Mouse (Mus musculus) testis, postnatal 14 days (tissue): ENCODE results near the gene Megf8.

ENCODE experiments used
- DNase-seq: peaks from one replicate; pipeline ENCODE4 v3.0.0; 2021; ENCODE audit warnings: low spot score

Megf8 gene

DNA sequence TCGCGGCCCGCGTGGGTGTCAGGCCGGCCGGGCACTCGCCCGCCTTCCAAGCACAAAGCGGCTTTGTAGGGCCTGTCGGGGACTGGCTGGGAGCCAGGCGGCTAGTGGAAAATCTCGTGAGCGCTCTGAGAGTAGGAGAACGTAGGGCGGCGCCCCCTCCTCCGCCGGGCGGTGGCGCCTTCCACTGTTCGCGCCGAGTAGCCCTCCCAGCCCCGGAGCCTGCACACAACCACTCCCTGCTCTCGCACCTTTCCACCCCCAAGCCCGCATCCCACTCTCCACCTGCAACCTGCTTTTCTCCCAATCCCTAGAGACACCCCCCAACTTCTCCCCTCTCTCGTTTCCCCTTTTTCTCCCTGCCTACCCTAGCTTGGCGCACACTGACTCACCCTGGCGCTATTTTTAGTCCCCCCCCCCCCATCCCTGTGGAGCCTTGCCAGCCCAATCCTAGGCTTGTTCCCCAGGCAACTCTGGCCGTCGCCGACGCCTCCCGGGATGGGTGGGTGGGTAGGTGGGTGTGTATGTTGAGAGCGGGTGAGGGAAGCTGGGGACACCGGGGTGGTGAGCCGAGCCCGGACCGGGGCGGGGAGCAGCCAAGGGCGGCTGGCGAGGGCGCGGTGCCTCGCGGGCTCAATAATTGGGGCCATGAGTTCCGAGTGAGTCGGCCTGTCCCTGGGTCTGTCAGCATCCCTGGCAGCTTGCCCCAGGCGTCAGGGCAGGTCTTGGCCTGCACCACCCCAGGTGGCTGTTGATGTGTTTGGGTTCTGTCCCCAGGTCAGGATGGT, 37.7 kb upstream of the Megf8 start:
- DNase-seq, result peak; percentile 90

DNA sequence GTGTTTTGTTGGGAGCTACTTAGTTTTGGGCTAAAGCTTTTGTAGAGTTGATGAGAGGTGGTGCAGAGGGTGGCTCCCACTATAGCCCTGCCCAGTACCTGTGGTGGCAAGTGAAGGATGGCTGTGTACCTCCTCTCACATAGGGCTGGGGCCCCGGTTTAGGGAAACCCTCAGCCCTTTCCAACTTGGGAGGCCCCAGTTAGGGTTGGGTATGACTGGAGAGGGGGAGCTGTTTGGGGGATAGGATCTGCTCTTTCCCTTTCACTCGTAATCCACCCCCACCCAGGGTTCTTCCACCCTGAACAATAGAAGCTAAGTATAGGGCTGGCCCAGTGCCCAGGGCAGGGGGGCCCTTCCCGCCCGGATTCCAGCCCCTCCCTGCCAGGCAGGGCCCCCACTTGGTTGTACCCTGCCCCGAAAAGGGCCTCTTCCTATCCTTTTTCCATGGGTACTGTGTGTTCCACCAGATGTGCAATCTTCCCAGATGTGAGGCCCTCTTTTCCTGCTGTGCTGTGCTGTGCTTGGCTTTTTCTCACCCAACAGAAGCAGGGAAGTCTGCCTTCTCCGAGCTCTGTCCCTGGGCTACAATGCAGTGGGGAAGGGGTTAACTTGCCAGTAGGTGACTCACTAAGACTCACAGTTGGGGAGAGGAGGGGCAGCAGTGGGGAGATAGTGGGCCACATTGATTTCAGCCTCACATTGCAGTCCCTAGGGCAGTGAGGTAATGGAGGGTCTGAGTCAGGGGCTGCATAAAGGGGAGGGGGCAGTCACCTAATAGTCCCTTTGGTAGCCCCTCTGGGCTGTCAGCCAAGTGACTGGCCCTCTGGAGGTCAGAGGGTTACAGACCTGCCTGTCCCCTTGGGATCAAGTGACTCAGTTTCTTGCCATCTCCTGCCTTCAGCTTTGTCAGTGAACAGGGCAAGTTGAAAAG, 36.8 kb upstream of the Megf8 start:
- no peak for DNase-seq

DNA sequence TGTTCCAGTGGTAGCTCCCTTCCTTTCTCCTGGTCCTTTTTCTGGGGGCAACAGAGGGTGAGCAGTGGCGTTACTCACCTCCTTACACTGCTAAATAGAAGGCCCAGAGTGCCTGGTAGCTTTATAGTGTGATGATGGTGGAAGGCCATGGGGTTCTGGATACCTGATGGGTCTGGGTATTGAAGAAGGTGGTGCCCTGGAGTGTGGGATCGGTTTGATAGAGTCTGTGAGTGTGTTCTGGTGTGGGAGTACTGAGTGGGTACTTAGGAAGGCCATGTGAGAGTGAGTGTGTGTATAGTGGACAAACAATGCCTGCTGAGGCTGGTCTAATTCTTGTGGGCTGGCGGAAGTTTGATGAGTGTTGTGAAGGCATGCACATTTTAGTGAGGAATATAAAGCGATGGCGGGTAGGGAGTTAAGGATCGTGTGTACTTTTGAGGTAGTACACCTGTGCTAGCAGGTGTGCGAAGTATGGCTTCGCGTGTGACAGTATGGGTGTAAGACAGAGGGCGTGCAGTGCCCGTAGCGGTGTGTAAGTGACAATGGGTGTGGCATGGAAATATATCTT, 35.7 kb upstream of the Megf8 start:
- DNase-seq, result no peak

DNA sequence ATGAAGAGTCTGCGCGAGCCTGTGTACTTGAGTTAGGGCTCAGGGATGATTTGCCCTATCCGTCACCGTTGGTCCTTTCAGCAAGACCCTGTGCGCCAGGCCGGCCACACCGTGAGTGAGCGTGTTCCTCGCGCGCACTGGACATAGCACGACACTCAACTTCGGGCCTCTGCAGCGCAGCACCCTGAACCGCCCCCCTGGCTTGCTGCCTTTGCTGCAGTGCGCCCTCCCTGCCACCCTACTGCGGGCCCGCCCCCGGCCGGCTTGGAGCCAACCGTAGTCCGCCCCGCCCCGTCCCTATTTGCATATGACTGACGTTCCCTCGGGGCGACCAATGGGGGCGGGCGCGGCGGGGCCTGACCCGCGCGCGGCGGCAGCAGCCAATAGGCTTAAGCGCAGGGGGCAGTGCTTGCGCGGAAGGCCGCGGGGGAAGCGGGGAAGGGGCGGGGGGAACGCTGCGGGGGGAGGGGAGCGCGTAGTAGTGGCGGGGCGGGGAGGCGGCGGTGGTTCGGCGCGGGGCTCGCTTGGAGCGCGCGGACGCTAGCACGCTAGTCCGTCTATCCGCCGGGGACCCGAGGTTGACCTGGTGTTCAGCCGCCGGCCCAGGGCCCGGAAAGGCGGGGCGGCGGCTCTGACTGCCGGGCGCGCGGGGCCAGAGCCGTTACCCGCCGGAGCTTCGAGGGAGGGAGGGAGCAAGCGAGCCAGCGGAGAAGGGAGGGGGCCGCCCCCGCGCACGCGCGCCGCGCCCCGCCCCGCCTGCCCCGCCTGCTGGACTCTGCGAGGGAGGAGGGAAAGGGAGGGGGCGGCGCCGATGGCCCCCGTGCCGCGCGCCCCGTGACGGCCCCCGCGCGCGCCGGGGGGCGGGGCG, 35.0 kb upstream of the Megf8 start:
- peak; percentile 98 for DNase-seq

DNA sequence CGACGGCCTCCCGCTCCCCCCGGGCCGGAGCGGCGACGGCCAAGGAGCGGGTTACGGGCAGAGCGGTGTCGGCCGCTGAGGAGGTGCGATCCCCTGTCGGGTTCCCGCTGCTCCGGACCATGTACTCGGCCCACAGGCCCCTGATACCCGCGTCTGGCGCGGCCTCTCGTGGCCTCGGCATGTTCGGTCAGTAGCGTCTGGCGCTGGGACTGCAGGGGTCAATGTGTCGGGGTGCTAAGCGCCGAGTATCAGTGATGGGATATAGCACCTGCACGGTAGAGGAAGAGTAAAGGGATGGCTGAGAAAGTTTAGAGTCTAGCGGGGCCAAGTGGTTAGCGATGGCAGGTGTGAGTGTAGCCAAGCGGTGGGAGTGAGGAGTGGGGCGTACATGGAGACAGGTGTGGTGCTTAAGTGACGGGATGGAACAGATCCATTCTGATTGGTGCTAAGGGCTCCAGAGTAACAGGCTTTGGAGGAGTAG, 34.2 kb upstream of the Megf8 start:
- DNase-seq, result peak; percentile 77

DNA sequence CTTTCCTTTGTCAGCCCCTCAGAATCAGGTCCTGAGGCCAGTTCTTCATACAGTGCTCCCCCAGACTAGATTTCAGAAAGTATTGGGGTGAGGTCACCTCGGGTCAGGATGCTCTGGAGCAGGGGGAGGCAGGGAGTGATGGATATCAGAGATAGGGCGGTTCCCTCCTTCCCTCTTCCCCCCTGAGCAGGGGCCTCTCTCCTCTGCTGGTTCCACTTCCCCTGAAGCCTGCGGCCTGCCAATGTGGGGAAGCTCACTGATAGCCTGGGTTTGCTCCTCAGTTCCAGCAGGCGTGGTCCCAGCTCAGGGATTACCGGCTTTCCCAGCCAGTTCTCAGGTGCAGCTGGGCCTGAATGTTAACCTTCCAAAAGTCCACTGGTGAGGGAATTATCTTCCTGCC, 33.3 kb upstream of the Megf8 start:
- DNase-seq, result no peak

DNA sequence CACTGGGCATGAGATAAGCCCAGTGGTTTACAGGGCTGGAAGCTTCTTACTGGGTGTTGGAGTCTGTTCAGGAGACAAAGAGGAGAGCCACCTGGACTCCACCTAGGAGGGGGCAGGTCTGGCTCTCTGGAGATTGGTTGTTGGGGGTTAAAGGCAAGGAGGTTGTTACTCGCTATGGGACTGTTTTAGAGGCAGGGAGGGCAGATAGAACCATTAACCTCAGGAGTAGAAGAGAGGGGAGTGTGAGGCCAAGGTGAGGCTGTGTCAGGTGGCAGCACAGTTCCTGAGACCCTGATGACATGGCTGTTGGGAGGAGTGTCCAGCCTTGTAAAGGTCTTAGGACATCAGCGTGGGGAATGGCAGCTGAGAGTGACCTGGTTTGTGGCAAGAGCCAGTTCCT, 32.8 kb upstream of the Megf8 start:
- no peak for DNase-seq

DNA sequence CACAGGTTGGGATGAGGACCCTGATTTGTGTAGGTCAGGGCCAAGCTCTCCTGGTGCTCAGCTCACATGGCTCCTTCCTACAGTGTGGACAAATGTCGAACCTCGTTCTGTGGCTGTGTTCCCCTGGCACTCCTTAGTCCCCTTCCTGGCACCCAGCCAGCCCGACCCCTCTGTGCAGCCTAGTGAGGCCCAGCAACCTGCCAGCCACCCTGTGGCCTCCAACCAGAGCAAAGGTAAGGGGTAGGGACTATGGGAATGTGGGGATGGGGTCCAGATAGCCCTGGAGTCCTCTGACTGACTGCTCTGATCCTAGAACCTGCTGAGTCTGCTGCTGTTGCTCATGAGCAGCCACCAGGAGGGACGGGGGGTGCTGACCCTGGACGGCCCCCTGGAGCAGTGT, 32.2 kb upstream of the Megf8 start:
- DNase-seq, result no peak

DNA sequence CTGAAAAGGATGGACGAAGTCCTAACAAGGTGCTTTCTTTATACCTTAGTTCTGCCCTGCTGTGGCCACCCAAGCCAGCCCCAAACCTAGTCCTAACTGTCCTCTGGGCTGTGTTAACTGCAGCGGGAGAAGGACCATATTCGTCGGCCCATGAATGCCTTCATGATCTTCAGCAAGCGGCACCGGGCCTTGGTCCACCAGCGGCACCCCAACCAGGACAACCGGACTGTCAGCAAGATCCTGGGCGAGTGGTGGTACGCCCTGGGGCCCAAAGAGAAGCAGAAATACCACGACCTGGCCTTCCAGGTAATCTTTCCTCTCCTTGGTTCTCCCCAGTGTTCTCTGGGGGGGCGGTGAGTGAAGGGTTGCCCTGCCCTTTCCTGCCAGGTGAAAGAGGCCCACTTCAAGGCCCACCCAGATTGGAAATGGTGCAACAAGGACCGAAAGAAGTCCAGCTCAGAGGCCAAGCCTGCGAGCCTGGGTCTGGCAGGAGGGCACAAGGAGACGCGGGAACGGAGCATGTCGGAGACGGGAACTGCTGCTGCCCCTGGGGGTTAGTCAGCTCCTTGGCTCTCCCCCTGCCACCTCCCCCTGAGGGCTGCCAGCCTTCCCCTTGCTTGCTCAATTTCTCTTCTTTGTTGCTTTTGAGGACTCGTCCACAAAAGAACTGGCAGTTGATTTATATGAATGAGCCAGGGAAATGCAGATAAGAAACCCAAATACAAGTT, 31.3 kb upstream of the Megf8 start:
- no peak for DNase-seq

DNA sequence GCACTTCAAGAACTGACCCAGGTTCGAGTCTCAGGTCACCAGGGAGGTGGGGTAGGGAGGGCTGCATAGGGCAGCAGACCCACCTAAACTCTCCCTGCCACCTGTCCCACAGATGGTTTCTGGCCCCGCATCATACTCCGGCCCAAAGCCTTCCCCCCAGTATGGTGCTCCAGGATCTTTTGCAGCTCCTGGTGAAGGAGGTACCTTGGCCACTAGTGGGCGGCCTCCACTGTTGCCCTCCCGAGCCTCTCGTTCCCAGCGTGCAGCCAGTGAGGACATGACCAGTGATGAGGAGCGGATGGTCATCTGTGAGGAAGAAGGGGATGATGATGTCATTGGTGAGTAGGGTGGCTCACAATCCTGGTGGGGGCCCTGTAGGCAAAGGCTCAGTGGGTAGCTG, 30.0 kb upstream of the Megf8 start:
- no peak for DNase-seq

DNA sequence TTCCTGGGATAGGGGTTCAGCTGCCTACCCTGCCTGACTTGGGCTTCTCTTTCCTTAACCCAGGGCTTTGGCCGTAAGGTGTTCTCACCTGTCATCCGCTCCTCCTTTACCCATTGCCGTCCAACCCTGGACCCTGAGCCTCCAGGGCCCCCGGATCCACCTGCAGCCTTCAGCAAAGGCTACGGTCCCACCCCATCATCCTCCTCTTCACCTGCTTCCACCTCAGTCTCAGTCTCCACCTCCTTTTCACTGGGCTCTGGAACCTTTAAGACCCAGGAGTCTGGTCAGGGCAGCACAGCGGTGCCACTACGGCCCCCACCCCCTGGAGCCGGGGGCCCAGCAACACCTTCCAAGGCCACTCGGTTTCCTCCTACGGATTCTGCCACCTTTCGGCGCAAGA, 29.0 kb upstream of the Megf8 start:
- DNase-seq, result no peak

DNA sequence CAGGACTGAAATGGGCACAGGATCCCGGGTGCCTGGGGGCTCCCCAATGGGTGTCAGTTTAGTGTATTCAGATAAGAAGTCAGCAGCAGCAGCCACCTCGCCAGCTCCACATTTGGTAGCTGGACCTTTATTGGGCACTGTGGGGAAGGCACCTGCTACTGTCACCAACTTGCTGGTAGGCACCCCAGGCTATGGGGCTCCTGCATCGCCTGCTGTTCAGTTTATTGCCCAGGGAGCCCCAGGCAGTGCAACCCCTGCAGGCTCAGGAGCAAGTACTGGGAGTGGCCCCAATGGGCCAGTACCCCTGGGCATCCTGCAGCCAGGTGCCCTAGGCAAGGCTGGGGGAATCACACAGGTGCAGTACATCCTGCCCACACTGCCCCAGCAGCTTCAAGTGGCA, 28.2 kb upstream of the Megf8 start:
- DNase-seq, result no peak

DNA sequence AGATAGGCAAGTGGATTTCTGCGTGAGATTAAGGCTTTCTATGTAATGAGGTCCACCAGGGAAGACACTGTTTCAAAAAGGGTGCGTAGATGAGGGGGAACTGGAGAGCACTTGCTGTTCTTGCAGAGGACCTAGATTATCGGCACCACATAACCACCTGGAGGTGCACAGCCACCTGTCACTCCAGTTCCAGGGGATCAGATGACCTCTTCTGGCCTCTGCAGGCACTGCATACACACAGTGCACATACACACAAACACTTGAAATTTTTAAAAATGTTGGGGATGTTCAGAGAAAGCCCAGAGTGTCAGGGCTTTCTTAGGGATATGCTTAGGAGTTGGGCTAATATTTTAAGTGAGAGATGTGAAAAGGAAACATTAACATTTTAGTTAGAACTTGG, 27.0 kb upstream of the Megf8 start:
- no peak for DNase-seq

DNA sequence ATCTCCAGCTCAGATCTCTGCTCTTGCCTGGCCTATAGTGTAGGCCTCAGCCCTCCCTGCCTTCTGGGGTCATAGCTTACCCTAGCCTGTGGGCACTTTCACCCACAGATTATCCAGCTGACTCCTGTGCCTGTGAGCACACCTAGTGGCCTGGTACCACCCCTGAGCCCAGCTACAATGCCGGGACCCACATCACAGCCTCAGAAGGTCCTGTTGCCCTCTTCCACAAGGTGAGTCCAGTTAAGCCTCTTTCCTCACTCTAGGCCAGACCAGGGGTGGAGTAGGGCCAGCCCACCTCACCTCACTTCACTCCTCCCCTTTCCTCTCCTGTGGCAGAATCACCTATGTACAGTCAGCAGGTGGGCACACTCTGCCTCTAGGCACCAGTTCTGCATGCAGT, 26.5 kb upstream of the Megf8 start:
- no peak for DNase-seq

DNA sequence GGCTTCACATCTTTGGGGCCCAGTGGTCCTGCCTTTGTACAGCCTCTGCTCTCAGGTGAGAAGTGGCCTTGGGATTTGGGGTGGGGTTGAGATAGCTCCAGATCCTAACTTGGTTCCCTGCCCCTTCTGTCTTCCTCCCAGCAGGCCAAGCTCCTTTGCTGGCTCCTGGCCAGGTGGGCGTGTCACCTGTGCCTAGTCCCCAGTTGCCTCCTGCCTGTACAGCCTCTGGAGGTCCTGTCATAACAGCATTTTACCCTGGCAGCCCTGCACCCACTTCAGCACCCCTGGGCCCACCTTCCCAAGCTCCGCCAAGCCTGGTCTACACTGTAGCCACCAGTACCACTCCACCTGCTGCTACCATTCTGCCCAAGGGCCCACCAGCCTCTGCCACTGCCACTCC, 26.1 kb upstream of the Megf8 start:
- DNase-seq, result no peak

DNA sequence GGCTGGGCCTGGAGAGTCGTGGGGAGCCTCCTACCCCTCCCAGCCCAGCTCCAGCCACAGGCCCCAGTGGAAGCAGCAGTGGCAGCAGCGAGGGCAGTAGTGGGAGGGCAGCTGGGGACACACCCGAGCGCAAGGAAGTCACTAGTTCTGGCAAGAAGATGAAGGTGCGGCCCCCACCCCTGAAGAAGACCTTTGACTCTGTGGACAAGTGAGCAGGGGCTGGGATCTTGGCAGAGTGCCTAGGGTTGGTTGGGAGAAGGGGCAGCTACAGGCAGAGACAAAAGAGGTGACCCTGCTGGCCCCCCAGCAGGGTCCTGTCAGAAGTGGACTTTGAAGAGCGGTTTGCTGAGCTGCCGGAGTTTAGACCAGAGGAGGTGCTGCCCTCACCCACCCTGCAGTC, 24.9 kb upstream of the Megf8 start:
- DNase-seq, result no peak

DNA sequence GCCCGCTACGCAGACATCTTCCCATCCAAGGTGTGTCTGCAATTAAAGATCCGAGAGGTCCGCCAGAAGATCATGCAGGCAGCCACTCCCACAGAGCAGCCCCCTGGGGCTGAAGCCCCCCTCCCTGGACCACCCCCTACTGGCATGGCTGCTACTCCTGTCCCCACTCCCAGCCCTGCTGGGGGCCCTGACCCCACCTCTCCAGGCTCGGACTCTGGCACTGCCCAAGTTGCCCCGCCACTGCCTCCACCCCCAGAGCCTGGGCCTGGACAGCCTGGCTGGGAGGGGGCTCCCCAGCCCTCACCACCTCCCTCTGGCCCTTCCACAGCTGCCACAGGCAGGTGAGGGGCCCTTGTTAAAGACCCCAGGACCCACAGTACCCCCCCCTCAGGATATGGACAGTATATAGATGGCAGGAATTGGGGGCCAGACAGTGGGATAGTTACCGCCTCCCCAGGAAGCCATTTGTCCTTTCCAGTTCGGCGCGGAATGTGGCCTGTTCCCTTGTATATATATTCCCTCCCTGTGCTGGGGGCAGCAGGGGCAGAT, 23.7 kb upstream of the Megf8 start:
- no peak for DNase-seq

DNA sequence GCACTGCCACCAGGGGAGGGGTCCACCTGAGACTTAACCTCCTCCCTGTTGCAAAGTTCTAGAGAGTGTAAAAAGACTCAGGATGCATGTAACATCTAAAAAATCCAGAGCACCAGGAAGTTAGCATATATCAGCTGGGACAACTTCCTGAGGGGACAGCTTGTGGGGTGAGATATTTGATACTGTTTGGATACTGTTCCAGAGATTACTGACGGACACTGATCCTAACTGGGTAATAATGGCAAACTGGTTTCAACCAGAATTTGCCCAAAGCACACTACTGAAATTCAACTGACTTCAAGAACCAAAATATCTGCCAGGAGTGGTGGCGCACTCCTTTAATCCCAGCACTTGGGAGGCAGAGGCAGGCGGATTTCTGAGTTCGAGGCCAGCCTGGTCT, 22.5 kb upstream of the Megf8 start:
- DNase-seq, result no peak

DNA sequence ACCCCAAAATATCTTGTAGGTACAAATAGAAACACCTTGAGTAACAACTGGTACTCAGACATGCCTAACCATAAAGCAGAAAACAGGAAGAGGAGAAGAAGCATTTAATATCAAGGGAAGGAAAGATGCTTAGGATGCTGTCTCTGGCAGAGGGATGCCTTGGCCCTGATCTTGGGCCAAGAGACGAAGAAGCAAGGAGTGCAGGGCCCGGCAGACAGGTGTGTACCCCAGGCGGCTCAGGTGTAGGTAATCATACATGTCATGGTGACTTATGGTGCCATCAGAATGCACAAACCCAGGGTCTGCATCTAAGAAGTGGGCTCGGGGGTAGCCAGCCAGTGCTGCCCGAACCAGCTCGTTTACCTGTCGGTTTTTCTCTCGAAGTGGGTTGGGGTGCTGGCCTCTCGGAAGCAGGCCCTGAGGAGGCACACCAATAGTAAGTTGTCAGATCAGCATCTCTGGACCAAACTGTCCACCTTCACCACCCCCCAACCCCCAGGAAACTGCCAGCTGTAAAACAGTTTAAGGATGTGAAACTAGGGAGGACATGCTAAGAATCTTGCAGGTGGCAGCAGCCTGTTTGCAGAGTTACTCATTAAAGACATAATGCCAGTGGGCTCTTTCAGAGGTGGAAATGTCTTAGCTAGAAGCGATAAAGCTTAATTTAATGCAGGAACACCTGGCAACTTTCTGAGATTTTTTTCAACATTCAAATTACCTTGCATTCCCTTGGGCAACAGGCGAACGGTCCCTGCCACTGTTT, 21.8 kb upstream of the Megf8 start:
- DNase-seq, result no peak

DNA sequence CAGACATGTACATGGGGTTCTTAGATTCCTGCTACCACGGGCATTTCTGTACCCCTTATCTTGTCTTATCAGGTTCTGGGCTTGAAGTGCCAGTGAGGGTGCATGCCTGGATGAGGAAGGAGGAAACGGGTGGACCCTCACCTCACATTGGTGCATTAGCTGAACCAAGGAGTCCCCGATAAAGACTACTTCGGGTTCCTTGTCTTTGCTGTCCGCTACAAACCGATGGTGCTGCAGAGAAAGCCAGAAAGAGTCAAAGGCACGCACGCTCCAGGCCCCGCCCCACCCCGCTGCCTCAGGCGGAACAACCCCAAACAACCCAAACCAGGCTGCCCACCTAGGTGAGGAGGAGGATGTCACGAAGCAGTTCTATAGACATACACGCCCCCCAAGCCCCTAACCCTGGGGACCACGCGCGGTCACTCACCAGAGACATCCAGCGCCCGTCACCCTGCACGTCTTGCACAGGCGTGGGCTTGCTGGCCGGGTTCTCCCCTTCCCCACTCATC, 20.0 kb upstream of the Megf8 start:
- DNase-seq, result peak; percentile 66
